Mouse (Mus musculus) neural tube, embryonic 10.5 days (tissue): ENCODE measurements around the gene Olfr467.
"Not testable (repeated sequence)": the region's sequence is repeated elsewhere in the genome, so short reads cannot be mapped to it uniquely, and the experiment has no call there.

Experiments used
- DNase-seq: peaks from one replicate; pipeline ENCODE4 v3.0.0-alpha.2; 2017; ENCODE audit warnings: low spot score; ENCODE audit errors: extremely low spot score

The Olfr467 gene

GRCm38 (mm10) chr7:107811963-107812362, at the start of gene Olfr467:
Gene Olfr467 (plus strand): TSS chr7:107812263.
- DNase-seq, result no peak

- DNase-seq, result no peak
Measured at GRCm38 (mm10) chr7:107770812-107771211, 41.3 kb upstream of the Olfr467 start.

GRCm38 (mm10) chr7:107778216-107778615, 33.8 kb upstream of the Olfr467 start:
- DNase-seq, result no peak

- DNase-seq, result no peak
Measured at GRCm38 (mm10) chr7:107779611-107780010, 32.5 kb upstream of the Olfr467 start.

GRCm38 (mm10) chr7:107787977-107788620, 24.0 kb upstream of the Olfr467 start:
- DNase-seq, result no peak

GRCm38 (mm10) chr7:107796500-107796899, 15.6 kb upstream of the Olfr467 start:
- DNase-seq, result no peak

GRCm38 (mm10) chr7:107801108-107801507, 11.0 kb upstream of the Olfr467 start, which contains the start of gene Ovch2:
Gene Ovch2 (minus strand): TSS chr7:107801208.
- no peak for DNase-seq

- DNase-seq, result no peak
Measured at GRCm38 (mm10) chr7:107802138-107802537, 9.9 kb upstream of the Olfr467 start.

- DNase-seq, result no peak
Measured at GRCm38 (mm10) chr7:107819442-107819841, 7.4 kb downstream of the Olfr467 start.

GRCm38 (mm10) chr7:107823867-107824266, 11.8 kb downstream of the Olfr467 start:
- not testable (repeated sequence) for DNase-seq

GRCm38 (mm10) chr7:107825441-107825840, 13.4 kb downstream of the Olfr467 start, which contains the start of gene Olfr469:
Gene Olfr469 (minus strand): TSS chr7:107825541.
- DNase-seq, result not testable (repeated sequence)

- no peak for DNase-seq
Measured at GRCm38 (mm10) chr7:107841719-107842118, 29.7 kb downstream of the Olfr467 start.

GRCm38 (mm10) chr7:107847390-107847789, 35.3 kb downstream of the Olfr467 start, which contains the start of gene Olfr470:
Gene Olfr470 (minus strand): TSS chr7:107847490.
- DNase-seq, result not testable (repeated sequence)
